Mouse (Mus musculus) cerebellum, adult 8-10 months (tissue): ENCODE results near the gene Hoxc12.

Experiments
- DNase-seq: peaks from one replicate; pipeline ENCODE4 v3.0.0; 2022

Hoxc12 gene

GRCm38 (mm10) chr15:102936279-102936972 is at the start of gene Hoxc12:
TSS of gene Hoxc12 (plus strand) at chr15:102936757.
- DNase-seq = no peak

GRCm38 (mm10) chr15:102895115-102895514 is 41.4 kb upstream of the Hoxc12 start:
- no peak for DNase-seq

- no peak for DNase-seq
Measured at GRCm38 (mm10) chr15:102904946-102905345, 31.6 kb upstream of the Hoxc12 start.

GRCm38 (mm10) chr15:102909536-102909935 is 27.0 kb upstream of the Hoxc12 start:
- no peak for DNase-seq

GRCm38 (mm10) chr15:102910038-102910437 is 26.5 kb upstream of the Hoxc12 start:
- no peak for DNase-seq

- no peak for DNase-seq
Measured at GRCm38 (mm10) chr15:102910496-102911095, 26.0 kb upstream of the Hoxc12 start.

- DNase-seq = no peak
Measured at GRCm38 (mm10) chr15:102913038-102913585, 23.4 kb upstream of the Hoxc12 start.

- no peak for DNase-seq
Measured at GRCm38 (mm10) chr15:102917972-102918572, 18.5 kb upstream of the Hoxc12 start.

- no peak for DNase-seq
Measured at GRCm38 (mm10) chr15:102918611-102919265, 17.8 kb upstream of the Hoxc12 start.

- no peak for DNase-seq
Measured at GRCm38 (mm10) chr15:102919336-102920180, 17.0 kb upstream of the Hoxc12 start.

GRCm38 (mm10) chr15:102920619-102921018 is 15.9 kb upstream of the Hoxc12 start:
- DNase-seq = no peak

- no peak for DNase-seq
Measured at GRCm38 (mm10) chr15:102921053-102922011, 15.2 kb upstream of the Hoxc12 start, which contains the start of gene Hoxc13. TSS of gene Hoxc13 (plus strand) at chr15:102921103.

GRCm38 (mm10) chr15:102922012-102922362 is 14.6 kb upstream of the Hoxc12 start:
- DNase-seq = no peak

- no peak for DNase-seq
Measured at GRCm38 (mm10) chr15:102922636-102923500, 13.7 kb upstream of the Hoxc12 start.

- DNase-seq = no peak
Measured at GRCm38 (mm10) chr15:102927032-102927645, 9.4 kb upstream of the Hoxc12 start.

- no peak for DNase-seq
Measured at GRCm38 (mm10) chr15:102931706-102932358, 4.7 kb upstream of the Hoxc12 start.

- no peak for DNase-seq
Measured at GRCm38 (mm10) chr15:102934438-102934837, 2.1 kb upstream of the Hoxc12 start.

GRCm38 (mm10) chr15:102934897-102935296 is 1.7 kb upstream of the Hoxc12 start:
- DNase-seq = no peak

- DNase-seq = no peak
Measured at GRCm38 (mm10) chr15:102937036-102937666, 594 bp downstream of the Hoxc12 start.
